Mouse (Mus musculus) C3H10T1/2 (cell line): ENCODE results near the gene Mkrn2. TPM values are rescaled to one million over a fixed set of nuclear protein-coding genes. Genes with fewer than 3 reads are reported as not detected.

Source experiments
- polyA plus RNA-seq, 2 experiments: library from polyadenylated mRNA; unstranded; fragments of >200 nt; fragmentation: generic; extraction: Trizol; gene quantifications; one replicate each; pipeline ENCODE4 v1.2.1; 2012; ENCODE audit warnings: missing spikeins in 2 of 2

The Mkrn2 gene
- polyA plus RNA-seq: 1 to 10 TPM; 3.3 to 9.9 TPM

DNA sequence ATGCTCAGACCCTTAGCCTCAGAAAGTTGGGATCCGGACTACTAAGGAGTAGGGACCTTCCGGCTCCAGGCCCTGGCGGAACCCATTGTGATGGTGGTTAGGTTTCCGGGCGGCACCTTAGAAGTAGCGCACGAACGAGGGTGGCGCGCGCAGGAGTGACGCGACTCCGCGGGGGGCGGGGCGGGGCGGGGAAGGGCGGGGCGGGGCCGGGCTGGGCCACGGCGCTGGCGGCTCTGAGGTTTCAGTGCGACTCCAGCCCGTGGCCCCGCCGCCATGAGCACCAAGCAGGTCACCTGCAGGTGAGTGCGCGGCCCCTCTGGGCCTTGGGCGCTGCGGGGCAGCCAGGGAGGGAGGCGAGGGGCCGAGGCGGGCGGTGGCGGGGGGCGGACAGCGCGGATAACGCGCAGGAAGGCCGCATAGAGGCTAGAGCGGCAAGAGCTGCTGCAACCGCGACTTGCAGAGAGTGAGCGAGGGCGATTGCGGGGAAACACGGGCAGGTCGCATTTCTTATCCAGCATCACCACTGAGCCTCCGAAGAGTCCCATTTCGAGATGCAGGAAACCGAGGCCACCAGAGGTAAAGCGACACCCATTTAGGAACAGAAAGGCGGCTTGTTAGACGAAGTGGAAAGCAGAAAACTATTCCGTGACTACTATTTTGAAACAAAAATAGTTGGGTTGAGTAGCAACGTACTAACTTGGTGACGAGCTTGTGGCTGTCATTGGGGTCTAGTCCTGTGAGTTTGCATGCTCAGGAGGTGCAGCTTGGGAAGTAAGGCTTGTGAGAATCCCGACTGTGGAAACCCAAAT lies at the start of gene Mkrn2:
Gene Mkrn2, plus strand, starts transcription at position 188 of the 809 bp plus-strand sequence.

DNA sequence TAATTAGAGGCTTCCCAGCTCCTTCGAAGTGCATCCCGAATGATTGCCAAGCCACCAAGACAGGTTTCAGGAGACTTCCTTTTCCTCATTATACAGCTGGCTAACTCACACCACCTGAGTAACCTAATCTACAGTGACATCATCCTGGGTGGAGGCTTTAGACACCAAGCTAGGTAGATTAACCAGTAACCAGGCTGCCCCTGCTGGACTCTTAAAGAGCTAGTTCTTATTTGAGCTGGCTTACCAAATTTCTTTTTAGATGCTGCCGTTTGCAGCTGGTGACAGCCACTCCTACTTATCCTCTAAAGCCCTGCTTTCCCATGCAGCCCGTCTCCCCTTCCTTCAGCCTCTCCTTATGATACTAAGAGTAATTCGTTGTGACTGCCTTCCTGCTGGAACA lies 9.2 kb upstream of the Mkrn2 start, which contains the start of gene Mkrn2os:
Gene Mkrn2os, minus strand, starts transcription at position 119 of the 400 bp plus-strand sequence.

Other genes starting within 250 kb of the Mkrn2 start
- gene Pparg, start 241.0 kb upstream of the Mkrn2 start, polyA plus RNA-seq: 10 to 100 TPM in 1 of 2 experiments, 1 to 10 TPM in 1; 3.5 to 21.5 TPM
- gene Tsen2, start 57.2 kb upstream of the Mkrn2 start, polyA plus RNA-seq: 10 to 100 TPM in 1 of 2 experiments, 1 to 10 TPM in 1; 3.8 to 14.8 TPM
- under 1 TPM in 1 of 2 experiments, not detected in 1; 0.07 TPM for gene Mkrn2os, start 9.3 kb upstream of the Mkrn2 start, polyA plus RNA-seq
- gene Raf1, start 74.7 kb downstream of the Mkrn2 start, polyA plus RNA-seq: 10 to 100 TPM; 22.8 to 56.6 TPM
- gene Tmem40, start 160.5 kb downstream of the Mkrn2 start, polyA plus RNA-seq: under 1 TPM in 1 of 2 experiments, not detected in 1; 0.06 TPM
- gene Cand2, start 172.6 kb downstream of the Mkrn2 start, polyA plus RNA-seq: 1 to 10 TPM in 1 of 2 experiments, under 1 TPM in 1; 0.88 to 3.7 TPM
- gene Rpl32, start 206.8 kb downstream of the Mkrn2 start, polyA plus RNA-seq: 1,000 to 10,000 TPM; 6,992 to 7,807 TPM
- gene Efcab12, start 236.5 kb downstream of the Mkrn2 start, polyA plus RNA-seq: under 1 TPM in 1 of 2 experiments, not detected in 1; 0.02 TPM